Mouse (Mus musculus) heart, postnatal 36 days (tissue): ENCODE measurements around the gene Sbk2. TPM values are rescaled to one million over a fixed set of nuclear protein-coding genes. Genes with fewer than 3 reads are reported as not detected.
A peak's percentile ranks its signal among the peaks of the same experiment; 100 is the strongest.

Experiments
- DNase-seq, 2 experiments: peaks; one replicate each; pipeline ENCODE4 v3.0.0; 2021 to 2022
- intact Hi-C: fragments of 180-260 bp; cut with DNase I; formaldehyde crosslinking; loops from one replicate; pipeline ENCODE4 v1.15.1; 2025
- total RNA-seq, 2 experiments: library from RNA; stranded (reverse); gene quantifications; 2 replicates each; pipeline ENCODE4 v1.2.3; 2021

Sbk2 gene
- total RNA-seq, 2 experiments from 2014 or later, result 26.5 to 34.0 TPM

DNA sequence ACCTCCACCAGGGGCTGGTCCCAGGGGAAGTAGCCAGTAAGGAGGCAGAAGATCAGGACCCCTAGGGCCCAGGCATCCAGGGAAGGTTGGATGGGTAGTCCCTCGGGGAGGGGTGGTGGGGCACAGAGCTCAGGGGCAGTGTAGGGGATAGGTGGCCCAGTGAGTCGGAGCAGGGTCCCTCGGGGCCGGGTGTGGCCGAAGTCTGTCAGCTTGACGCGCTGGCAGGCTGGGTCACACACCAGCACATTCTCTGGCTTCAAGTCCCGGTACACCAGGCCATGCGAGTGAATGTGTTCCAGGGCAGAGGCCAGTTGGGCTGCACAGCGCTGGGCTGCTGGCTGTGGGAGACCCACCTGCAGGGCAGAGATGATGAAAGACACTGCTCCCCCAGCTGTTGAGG is 6.8 kb downstream of the Sbk2 start:
- no peak for DNase-seq
- intact Hi-C loops, result no loop called here

DNA sequence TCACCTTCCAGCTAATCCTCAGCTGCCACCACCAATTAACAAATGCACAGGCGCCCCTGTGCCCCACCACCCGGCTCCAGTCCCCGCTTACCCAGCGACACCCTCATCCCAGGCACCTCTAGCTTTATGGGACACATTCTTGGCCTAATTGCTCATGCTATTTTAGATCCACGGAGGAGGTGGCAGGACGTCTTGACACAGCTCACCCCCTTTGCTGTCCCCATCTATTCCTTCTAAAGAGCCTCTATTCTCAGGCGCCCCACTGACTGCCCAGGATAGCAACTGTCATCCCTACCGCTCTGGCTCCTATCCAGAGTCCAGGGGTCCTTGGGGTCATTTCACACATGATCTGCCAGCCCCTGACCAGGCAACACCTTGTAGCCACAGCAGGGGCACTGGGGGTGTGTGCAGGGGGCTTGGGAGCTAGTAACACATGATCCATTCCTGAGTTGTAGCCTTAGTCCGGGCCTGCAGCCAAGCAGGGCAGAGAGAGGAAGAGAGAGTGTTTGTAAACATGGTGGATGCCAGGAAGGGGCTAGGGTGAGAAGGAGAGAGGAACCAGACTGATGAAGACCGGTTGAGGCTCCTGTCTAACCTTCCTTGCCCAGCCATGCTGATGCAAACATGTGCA is 10.3 kb downstream of the Sbk2 start:
- DNase-seq, result peak in 1 of 2 experiments; percentile 28
- intact Hi-C loops, result no loop called here

DNA sequence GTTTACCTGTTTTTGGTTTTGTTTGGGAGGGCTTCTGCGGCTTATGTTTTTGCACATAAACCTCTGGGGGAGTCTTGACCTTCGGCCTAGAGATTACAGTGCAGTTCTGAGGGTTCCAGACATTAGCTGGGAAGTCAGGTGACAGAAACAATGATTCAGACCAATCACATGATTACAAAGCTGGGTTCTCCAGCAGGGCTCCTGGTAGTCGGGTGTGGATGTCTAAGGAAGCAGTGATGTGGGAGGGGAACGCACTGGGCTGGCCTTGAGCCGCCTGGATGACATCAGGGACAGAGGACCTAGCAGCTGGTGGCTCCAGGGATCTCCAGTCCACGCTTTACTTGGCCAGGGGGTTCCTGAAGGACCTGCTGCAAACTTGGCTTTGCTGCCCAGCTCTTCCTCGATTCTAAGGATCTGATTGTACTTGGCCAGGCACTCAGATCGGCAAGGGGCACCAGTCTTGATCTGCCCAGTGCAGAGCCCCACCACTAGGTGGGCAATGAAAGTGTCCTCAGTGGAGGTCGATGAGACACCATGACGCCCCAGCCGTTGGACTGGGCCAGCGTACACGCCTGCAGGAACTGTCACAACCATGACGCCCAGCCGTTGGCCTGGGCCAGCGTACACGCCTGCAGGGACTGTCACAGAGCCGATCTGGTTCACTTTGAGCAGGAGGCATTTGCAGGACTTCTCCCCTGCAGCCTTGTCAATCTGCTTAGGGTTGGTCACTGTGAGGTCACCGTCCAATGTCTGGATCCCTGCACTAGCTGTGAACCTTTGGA is 13.5 kb downstream of the Sbk2 start:
- peak in 1 of 2 experiments; percentile 42 for DNase-seq
- intact Hi-C loops, result no loop called here

DNA sequence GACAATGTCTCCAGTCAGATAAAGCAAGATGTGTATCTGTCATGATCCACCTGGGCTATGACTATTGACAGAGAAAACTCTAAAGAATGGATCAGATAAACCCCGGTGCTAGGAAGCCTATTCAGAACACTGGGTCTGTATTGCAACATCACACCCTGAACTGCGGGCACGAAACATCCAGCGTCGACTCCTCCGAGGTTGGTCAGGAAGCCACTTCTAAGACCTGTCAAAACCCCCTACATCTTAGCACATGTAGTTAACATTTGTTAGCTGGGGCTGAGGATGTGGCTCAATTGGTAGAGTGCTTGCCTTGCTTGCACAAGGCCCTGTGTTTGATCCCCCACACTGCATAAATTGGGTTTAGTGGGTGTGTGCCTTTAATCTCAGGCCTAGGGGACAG is 15.8 kb downstream of the Sbk2 start:
- no peak for DNase-seq
- intact Hi-C loops, result loop anchor here (10.0 kb wide), 1 partner anchor 324 kb away; no protein-coding TSS in a partner anchor

DNA sequence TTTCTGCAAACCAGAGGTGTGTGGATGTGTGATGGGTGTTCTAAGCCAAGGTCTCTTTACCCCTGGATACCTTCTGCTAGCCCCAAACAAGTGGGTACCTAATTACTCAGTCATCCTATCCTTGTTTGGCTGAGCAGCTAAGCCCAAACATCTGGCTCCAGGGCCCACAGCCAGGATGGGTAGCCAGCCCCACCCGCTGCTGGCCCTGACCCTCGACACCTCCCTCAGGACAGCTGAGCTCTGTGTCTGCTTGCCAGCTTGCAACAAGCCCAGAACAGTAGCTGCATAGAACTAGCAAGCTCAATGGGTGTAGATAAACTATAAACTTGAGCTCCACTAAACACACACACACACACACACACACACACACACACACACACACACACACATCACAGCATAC is 16.4 kb downstream of the Sbk2 start:
- DNase-seq, result peak; percentile 68 to 70
- intact Hi-C loops, result loop anchor here (10.0 kb wide), 1 partner anchor 323 kb away; no protein-coding TSS in a partner anchor

DNA sequence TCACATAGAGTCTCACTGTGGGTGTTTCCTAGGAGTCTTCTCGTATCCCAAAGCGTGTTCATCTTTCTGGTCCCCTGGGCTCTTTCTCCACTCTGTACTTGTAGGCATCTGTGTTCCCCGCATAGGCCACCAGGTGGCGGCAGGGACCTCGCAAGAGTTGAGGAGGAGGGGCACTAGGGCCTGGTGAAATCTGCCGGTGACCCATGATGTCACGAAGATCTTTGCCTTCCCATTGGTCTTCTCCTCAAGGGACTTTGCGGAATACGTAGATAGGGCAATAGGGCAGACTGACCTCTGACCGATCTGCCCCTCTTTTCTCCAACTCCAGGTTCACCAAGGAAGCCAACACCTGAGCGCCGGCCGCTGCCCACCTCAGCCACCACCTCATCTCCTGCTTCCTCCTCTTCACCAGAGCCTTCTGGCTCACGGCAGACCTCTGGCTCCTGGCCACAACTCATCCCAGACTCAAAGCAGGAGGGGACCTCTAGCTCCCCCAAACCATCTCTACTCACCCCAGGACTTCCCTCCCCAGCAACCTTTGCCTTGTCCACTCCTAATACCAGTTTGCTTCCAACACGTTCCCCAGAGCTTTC is 20.9 kb downstream of the Sbk2 start:
- DNase-seq, result peak; percentile 95 to 98
- intact Hi-C loops, result loop anchor here (1.0 to 10.0 kb wide), 6 partner anchors 21 to 319 kb away; partner anchors contain the start of genes Fiz1, Gm44973, Sbk2 and Ube2s

DNA sequence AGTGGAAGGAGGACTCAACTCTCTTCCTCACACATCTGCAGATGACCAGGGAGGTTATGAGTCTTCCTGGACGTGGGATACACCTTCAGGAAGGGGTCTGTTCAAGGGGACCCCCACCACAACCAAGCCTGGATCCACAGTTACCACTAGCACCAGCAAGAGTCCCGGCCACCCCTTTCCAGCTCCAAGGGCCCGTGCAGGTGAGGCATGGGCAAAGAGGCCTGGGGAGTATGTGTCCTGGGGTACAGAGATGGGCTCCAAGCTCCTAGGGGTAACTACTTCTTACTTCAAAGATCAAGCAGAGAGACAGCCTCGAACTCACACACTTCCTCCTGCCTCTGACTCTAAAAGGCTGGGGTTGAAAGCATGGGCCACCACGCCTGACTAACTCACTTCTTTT is 21.5 kb downstream of the Sbk2 start:
- no peak for DNase-seq
- intact Hi-C loops, result loop anchor here (1.0 to 10.0 kb wide), 6 partner anchors 22 to 318 kb away; partner anchors contain the start of genes Fiz1, Gm44973, Sbk2 and Ube2s

DNA sequence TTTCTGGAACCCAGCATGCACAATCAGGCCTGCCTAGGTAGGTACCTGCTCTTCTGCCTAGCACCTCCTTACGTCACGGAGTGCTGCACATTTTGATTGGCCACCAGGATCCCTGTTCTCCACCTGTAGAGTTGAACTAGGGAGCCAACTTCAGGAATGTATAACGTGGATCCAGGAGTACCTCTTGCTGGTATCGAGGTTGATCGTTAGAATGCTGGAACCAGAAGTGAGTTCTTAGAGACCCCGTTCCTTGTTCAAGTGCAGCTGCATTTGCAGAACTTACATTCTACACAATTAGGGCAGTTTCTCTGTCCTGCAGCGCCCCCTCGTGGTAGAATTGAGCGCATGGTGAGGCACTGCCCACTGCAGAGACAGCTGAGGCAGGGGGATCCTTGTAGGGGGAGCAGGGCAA is 24.1 kb downstream of the Sbk2 start:
- DNase-seq, result peak; percentile 86 to 90
- intact Hi-C loops, result loop anchor here (1.0 to 10.0 kb wide), 3 partner anchors 29 to 315 kb away; partner anchors contain the start of gene Ube2s

DNA sequence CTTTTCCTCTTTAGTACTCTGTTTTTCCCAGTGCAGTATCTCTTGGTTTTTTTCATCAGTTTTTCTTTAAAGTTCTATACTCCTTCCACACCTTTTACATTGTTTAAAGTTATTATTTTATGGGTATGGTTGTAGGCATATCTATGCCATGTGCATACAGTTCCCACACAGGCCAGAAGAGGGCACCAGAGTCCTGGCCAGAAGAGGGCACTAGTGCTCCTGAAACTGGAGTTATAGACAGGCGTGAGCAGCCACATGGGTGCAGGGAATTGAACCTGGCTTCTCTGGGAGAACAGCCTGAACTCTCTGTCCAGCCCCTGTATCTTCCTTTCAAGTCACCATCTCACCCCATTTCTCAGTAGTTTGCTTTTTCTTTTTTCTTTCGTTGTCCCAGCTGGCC is 25.8 kb downstream of the Sbk2 start:
- peak; percentile 78 to 88 for DNase-seq
- intact Hi-C loops, result loop anchor here (2.0 kb wide), 1 partner anchor 382 kb away; no protein-coding TSS in a partner anchor

DNA sequence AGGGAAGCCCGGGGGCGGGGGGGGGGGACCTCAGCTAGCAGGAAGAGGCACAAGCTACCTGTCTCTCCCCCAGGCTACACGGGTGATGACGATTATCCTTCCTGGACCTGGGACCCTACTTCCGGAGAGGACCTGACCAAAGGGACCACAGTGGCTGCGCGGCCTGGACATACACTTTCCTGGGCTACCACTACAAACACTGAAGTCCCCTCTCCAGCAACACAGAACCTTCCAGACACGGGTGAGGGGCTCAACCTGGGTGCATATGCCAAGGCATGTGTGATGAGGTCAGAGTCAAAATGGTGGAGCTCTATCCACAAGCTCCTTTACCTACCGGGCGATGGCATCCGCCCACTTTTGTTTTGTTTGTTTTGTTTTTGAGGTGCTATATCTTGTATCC is 26.8 kb downstream of the Sbk2 start:
- intact Hi-C loops, result no loop called here
- DNase-seq, result no peak

DNA sequence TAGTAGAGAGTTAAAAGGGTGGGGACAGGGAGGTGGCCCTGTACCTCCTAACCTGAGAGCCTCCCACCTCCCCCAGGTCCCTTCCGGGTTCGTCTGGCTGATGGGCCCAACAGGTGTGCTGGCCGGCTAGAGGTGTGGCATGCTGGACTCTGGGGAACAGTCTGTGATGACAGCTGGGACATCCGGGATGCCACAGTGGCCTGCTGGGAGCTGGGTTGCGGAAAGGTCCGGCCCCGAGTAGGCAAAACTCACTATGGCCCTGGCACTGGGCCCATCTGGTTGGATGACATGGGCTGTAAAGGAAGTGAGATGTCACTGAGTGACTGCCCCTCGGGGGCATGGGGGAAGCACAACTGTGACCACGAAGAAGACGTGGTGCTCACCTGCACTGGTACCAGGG is 27.4 kb downstream of the Sbk2 start:
- no peak for DNase-seq
- intact Hi-C loops, result no loop called here

DNA sequence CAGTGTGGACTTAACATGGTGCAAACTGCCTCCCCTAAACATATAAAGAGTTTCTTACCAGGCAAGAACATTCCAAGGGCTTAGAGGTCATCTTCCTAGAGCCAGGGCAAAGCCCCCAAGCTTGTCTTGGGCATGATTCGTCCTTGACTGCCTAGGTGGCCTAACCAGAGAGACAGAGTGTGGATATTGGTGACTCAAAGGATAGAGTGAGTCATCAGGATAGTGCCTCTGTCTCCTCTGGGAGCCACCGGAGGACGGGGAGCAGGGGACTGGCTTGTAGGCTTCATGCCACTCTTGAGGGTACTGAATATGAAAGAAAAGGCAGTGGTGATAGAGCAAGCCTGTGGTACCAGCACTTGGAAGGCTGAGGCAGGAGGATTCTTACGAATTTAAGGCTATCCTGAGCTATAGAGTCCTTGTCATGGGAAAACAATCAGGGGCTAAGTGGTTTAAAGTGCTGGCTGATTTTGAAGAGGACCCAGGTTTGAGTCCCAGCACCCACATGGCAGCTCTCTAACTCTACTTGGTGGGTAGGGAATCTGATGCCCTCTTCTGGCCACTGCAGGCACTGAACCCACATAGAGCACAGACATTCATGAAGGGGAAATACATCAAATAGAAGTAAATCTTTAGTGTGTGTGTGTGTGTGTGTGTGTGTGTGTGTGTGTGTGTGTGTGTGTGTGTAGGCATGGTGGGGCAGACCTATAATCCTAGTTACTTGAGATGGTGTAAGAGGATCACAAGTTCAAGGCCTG is 29.9 kb downstream of the Sbk2 start:
- no peak for DNase-seq
- intact Hi-C loops, result no loop called here

DNA sequence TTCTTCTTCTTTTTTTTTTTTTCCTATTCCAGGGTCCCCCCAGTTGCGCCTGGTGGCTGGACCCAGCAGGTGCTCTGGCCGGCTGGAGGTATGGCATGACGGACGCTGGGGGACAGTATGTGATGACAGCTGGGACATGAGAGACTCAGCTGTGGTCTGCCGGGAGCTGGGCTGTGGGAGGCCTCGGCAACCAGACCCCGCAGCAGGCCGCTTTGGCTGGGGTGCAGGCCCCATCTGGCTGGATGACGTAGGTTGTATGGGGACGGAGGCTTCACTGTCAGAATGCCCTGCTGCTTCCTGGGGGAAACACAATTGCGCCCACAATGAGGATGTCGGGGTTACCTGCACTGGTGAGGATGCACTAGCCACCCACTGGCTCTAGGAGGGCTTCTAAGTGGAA is 31.1 kb downstream of the Sbk2 start:
- intact Hi-C loops, result no loop called here
- no peak for DNase-seq

DNA sequence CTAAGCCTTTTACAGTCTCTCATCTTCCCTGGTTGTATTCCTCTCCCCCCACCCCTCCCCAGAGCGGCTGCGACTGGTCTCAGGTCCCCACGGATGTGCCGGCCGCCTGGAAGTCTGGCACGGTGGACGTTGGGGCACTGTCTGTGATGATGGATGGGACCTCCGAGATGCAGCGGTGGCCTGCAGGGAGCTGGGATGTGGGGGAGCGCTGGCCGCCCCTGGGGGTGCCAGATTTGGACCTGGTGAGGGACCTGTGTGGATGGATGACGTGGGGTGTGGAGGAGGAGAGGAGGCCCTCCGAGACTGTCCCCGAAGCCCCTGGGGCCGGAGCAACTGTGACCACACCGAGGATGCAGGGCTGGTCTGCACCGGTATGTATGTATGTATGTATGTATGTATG is 35.9 kb downstream of the Sbk2 start:
- intact Hi-C loops, result loop anchor here (10.0 kb wide), 3 partner anchors 274 to 784 kb away; partner anchors contain the start of gene Ppp6r1
- DNase-seq, result no peak

DNA sequence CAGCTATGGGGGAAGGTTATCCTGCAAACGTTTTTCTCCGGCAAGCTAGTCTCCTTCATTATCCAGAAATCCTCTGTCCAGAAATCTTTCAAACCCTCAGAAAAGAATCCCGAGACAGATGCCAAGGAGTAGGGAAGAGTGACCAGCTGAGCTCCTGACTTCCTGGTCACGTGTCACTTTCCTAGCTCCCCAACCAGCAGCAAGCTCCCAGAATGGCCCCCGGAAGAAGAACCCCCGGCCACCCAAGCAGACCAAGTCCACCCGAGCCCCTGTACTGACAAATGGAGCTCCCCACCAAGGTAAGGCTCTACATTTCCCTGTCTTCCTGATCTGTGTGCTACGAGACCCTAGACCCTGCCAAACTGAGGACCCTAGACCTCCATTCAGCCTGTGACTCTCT is 36.5 kb downstream of the Sbk2 start:
- intact Hi-C loops, result loop anchor here (10.0 kb wide), 3 partner anchors 273 to 783 kb away; partner anchors contain the start of gene Ppp6r1
- no peak for DNase-seq

DNA sequence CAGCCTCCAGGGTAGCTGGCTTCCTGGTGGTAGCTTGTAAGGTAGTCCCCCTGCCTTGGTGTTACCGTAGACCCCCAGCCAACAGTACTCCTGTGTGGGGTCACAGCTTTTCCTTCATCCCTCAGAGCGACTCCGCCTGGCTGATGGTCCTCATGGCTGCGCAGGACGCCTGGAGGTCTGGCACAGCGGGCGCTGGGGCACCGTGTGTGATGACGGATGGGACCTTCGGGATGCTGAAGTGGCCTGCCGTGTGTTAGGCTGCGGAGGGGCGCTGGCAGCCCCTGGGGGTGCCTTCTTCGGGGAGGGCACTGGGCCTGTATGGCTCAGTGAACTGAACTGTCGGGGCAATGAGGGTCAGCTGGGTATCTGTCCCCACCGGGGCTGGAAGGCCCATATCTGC is 37.4 kb downstream of the Sbk2 start:
- intact Hi-C loops, result loop anchor here (10.0 kb wide), 3 partner anchors 272 to 782 kb away; partner anchors contain the start of gene Ppp6r1
- DNase-seq, result no peak

DNA sequence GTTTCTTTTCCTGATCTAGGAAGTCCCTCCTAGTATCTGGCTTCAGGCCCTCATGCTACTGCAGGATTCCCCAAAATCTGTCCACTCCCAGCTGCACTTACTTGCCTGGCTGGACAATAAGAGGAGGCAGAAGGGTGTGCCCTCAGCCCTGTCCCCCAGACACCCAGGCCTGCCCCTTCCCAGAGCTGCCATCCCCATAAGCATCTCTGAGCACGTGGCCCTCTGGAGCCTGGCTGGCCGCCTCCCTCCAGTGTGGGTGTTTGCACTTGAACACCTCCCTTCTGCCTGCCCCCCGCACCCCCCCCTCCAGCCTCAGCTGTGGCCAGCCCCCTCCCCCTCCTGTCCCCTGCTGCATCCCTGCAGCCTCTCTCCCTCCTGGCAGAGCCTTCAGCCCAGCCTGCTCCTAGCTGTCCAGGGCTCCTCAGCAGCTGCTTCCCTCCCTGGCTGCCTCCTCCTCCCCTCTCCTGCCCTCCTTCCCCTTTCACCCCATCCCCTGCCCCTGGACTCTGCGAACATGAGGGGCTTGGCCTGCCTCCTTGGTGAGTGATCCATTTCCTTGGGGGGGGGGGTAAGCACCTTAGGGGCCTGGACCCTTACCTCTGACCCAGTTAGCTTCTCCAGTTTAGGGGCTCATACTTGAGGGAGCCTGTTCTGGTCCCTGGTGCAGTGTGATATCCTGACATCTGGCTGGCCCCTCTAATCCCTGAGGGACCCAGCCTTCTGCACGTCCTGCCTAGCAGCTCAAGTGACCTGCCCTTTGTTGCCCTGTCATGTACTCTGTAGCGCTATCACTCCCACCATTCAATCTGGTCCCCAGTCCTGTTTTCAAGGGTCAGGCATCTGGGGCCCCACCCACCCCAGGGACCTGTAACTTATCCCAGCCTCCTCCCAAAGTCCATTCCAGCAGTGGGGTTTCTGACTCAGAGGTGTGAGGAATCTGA is 38.5 kb downstream of the Sbk2 start, which contains the start of gene Ssc5d:
Ssc5d (plus strand) TSS at position 345 of the 941 bp plus-strand sequence.
- DNase-seq, result peak; percentile 50 to 64
- intact Hi-C loops, result loop anchor here (10.0 kb wide), 3 partner anchors 271 to 781 kb away; partner anchors contain the start of gene Ppp6r1

DNA sequence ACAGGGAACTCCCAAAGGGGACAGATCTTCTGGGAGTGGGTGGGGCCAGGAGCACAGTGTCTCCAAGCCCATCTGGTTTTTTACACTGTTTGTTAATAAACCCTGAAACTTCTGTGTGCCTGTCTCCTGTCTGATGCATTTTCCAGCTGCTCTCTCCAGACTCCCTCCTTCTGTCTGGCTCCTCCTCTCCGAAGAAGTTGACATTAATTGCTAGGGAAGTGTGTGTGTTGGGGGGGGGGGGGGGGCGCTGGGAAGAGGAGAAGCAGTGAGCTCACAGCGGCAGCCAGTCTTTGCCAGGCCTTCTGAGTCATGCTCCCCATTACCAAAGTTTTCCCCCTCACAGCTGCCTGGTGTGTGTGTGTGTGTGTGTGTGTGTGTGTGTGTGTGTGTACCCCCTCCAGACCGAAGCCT is 39.3 kb downstream of the Sbk2 start:
- intact Hi-C loops, result loop anchor here (1.0 to 10.0 kb wide), 4 partner anchors 10 to 780 kb away; partner anchors contain the start of genes Ppp6r1 and Zfp628
- DNase-seq, result peak; percentile 45 to 52

DNA sequence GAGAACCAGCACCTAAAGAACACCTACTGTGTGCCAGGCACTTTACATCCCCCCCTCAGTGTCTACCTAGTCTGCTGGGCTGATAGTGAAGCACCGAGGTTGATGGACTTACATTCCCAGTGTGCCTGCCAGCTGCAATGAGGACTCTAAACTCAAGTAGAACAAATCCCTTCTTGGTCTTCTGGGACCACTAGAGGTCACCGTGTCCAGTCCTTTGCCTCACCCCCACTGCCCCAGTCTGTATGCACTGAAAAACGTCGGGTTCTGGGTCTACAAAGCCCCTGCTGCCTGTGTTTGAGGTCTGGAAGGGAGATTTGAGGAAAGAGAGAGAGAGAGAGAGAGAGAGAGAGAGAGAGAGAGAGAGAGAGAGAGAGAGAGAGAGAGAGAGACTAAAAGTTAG is 39.7 kb downstream of the Sbk2 start:
- intact Hi-C loops, result loop anchor here (1.0 to 10.0 kb wide), 4 partner anchors 9 to 780 kb away; partner anchors contain the start of genes Ppp6r1 and Zfp628
- no peak for DNase-seq
